Mouse (Mus musculus): ENCODE results near the gene Slc25a39. TPM values are rescaled to one million over a fixed set of nuclear protein-coding genes. Genes with fewer than 3 reads are reported as not detected.

Gene Slc25a39
- total and polyA plus RNA-seq, 3 experiments = 183 to 325 TPM; not detected in 1

- Histone ChIP-seq H3K4me3 (ENCODE audit: control insufficient read depth in 1 of 2, insufficient read depth in 1 of 2, low read depth in 2 of 2, low read length in 2 of 2) (no peak overlapping the region), H3K9me3 (replicated peaks; ENCODE audit: insufficient read depth, low read length) (no peaks in the 10 kb centered on the region), H3K79me2 (ENCODE audit: control insufficient read depth, insufficient read depth, low read length, poor library complexity) (no peaks in the 10 kb centered on the region), H3K27ac (ENCODE audit: control insufficient read depth, low read depth, low read length) (no peak overlapping the region), H3K4me1 (ENCODE audit: control insufficient read depth in 1 of 2, insufficient read depth in 2 of 2, low read length in 2 of 2) (peaks cover 0 to 9% of the 10 kb centered on the region in 2 experiments; a peak in 2 of 4 replicates), H3K9ac (ENCODE audit: control insufficient read depth, low read depth, low read length, poor library complexity, severe bottlenecking) (no peak overlapping the region), H3K36me3 (ENCODE audit: control insufficient read depth in 1 of 2, insufficient read depth in 2 of 2, low read length in 2 of 2) (peaks cover 0 to 2% of the 10 kb centered on the region in 2 experiments; a peak in 2 of 4 replicates), H3K27me3 (ENCODE audit: control insufficient read depth in 1 of 2, insufficient read depth in 2 of 2, low read length in 2 of 2) (peaks cover 1 to 13% of the 10 kb centered on the region in 2 experiments; a peak in 3 of 4 replicates)
- TF ChIP-seq MAX (IDR thresholded peaks at IDR 0.05; ENCODE audit: low read length) (no peak), HCFC1 (IDR thresholded peaks at IDR 0.05; ENCODE audit: low read depth, low read length) (no peak), MXI1 (IDR thresholded peaks at IDR 0.05; ENCODE audit: low read depth, low read length) (no peak), SIN3A (IDR thresholded peaks at IDR 0.05; ENCODE audit: low read length) (no peak), MYC (IDR thresholded peaks at IDR 0.05; ENCODE audit: low read depth, low read length) (no peak), ZMIZ1 (IDR thresholded peaks at IDR 0.05; ENCODE audit: low read depth, low read length) (no peak), RCOR1 (IDR thresholded peaks at IDR 0.05; ENCODE audit: low read depth, low read length) (no peak)
- DNase-seq (ENCODE audit: low read depth, low spot score) = no peak
Measured at GRCm38 (mm10) chr11:102373646-102374045, 34.1 kb downstream of the Slc25a39 start.

- no peak for DNase-seq (ENCODE audit: low read depth, low spot score)
- no peaks in the 10 kb centered on the region for H3K9me3 ChIP-seq (replicated peaks; ENCODE audit: insufficient read depth, low read length)
- peaks cover 0 to 2% of the 10 kb centered on the region in 2 experiments; a peak in 2 of 4 replicates for H3K36me3 ChIP-seq (ENCODE audit: control insufficient read depth in 1 of 2, insufficient read depth in 2 of 2, low read length in 2 of 2)
- no peak overlapping the region for H3K27ac ChIP-seq (ENCODE audit: control insufficient read depth, low read depth, low read length)
- H3K79me2 ChIP-seq (ENCODE audit: control insufficient read depth, insufficient read depth, low read length, poor library complexity) = no peaks in the 10 kb centered on the region
- peaks cover 0 to 9% of the 10 kb centered on the region in 2 experiments; a peak in 2 of 4 replicates for H3K4me1 ChIP-seq (ENCODE audit: control insufficient read depth in 1 of 2, insufficient read depth in 2 of 2, low read length in 2 of 2)
- H3K4me3 ChIP-seq (ENCODE audit: control insufficient read depth in 1 of 2, insufficient read depth in 1 of 2, low read depth in 2 of 2, low read length in 2 of 2) = no peak overlapping the region
- H3K27me3 ChIP-seq (ENCODE audit: control insufficient read depth in 1 of 2, insufficient read depth in 2 of 2, low read length in 2 of 2) = peaks cover 1 to 13% of the 10 kb centered on the region in 2 experiments; a peak in 3 of 4 replicates
- no peak overlapping the region for H3K9ac ChIP-seq (ENCODE audit: control insufficient read depth, low read depth, low read length, poor library complexity, severe bottlenecking)
- no peak for TF ChIP-seq SMC3 (IDR thresholded peaks at IDR 0.05; ENCODE audit: low read depth, low read length)
- no peak for TF ChIP-seq RAD21 (IDR thresholded peaks at IDR 0.05; ENCODE audit: low read depth, low read length)
- no peak for TF ChIP-seq TCF12 (IDR thresholded peaks at IDR 0.05; ENCODE audit: low read depth, low read length)
- no peak for TF ChIP-seq JUND (IDR thresholded peaks at IDR 0.05; ENCODE audit: low read depth, low read length)
- no peak for TF ChIP-seq ELF1 (IDR thresholded peaks at IDR 0.05; ENCODE audit: low read depth, low read length)
- TF ChIP-seq ZKSCAN1 (IDR thresholded peaks at IDR 0.05; ENCODE audit: low read depth, low read length) = no peak
- no peak for TF ChIP-seq MYB (IDR thresholded peaks at IDR 0.05; ENCODE audit: low read depth, low read length)
- TF ChIP-seq RCOR1 (IDR thresholded peaks at IDR 0.05; ENCODE audit: low read depth, low read length) = no peak
- no peak for TF ChIP-seq NELFE (IDR thresholded peaks at IDR 0.05; ENCODE audit: low read depth, low read length)
- TF ChIP-seq MAFK (IDR thresholded peaks at IDR 0.05; ENCODE audit: borderline replicate concordance, low read depth, low read length) = no peak
Measured at GRCm38 (mm10) chr11:102372936-102373335, 34.8 kb downstream of the Slc25a39 start.

Data from MEL (cell line).